Comparison of ENCODE assay signal across 8 mouse cellular contexts in the genomic region with DNA sequence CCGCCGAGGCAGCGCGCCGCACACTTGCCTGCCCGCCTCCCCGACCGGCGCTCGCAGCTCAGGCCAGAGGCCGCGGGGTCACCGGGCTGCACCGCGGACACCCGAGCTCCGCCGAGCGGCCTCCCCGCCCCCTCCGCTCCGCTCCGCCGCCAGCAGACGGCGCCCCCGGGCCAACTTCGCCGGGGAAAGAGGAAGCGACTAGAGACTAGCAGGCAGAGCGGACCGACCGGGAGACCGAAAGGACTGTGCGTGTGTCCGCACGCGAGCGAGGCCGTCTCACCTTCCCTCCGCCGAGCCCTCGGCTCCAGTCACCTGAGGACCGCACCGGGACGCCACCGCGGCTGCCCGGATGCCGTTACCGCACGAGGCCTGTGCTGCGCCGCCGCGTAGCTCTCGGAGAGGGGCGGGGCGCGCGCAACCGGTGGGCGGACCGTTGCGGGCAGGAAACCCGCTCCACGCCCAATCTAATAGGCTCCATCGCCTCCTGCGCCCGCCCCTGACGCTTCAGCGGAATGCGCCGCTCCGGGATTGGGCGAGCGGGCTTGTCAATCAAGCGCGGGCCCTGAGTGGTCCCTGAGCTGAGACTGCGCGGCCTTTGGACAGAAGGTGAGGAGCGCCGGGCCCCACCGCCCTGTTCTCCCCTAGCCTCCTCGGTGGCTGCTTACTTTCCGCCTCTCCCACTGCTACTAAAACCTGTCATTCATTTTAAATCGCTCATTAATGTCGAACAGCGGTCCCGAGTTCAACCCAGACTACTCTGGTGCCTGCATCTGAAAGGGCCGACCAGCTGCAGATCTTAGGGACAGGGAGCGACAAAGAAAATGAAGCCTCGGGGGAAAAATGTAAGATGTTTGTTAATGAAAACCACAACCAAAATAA. TPM values are rescaled to one million over a fixed set of nuclear protein-coding genes. Genes with fewer than 3 reads are reported as not detected.
DNase-seq lines count a peak whose midpoint lies in the region; ATAC-seq and TF ChIP-seq lines count a peak whose summit lies in the region.

A gene (minus strand): TSS at position 420 of the 879 bp plus-strand sequence.

- H3K4me1 ChIP-seq in hindbrain, embryonic 13.5 days (replicated peaks): peaks cover 25% of the 10 kb centered on the region

- H3K27ac ChIP-seq in hindbrain, embryonic 13.5 days: peak within 1 kb of the TSS; percentile 93

- H3K4me2 ChIP-seq in hindbrain, embryonic 13.5 days: peak within 1 kb of the TSS; percentile 77

- in situ Hi-C loops in Patski (cut with MboI; ENCODE audit: low pct_unique_long_range_greater_than_20kb): loop anchor here (5.0 kb wide), 2 partner anchors 94 to 96 kb away; no protein-coding TSS in a partner anchor

- H3K9ac ChIP-seq in hindbrain, embryonic 13.5 days: peak within 1 kb of the TSS; percentile 94

- CTCF ChIA-PET in Patski (lab: Charles Lee): interaction anchor here (0.6 to 9.1 kb wide), 16 partner anchors 9 to 370 kb away, joined by 3 to 67 read pairs (median 4); no protein-coding TSS in a partner anchor

- peak; percentile 99 for TF ChIP-seq CTCF in Patski (IDR thresholded peaks at IDR 0.05)

- H3K4me3 ChIP-seq in hindbrain, embryonic 13.5 days: peak within 1 kb of the TSS; percentile 94

- POLR2A ChIA-PET in Patski (lab: Charles Lee): interaction anchor here (1.0 to 2.9 kb wide), 2 partner anchors 36 to 96 kb away, joined by 3 to 28 read pairs; no protein-coding TSS in a partner anchor

- H3K27me3 ChIP-seq in Patski: no peaks in the 10 kb centered on the region
- H3K27me3 ChIP-seq in hindbrain, embryonic 13.5 days: no peaks in the 10 kb centered on the region

- peak; percentile 100 for ATAC-seq in Patski
- peak; percentile 100 for ATAC-seq in hindbrain, embryonic 13.5 days (ENCODE audit: low FRiP score)

- H3K9me3 ChIP-seq in hindbrain, embryonic 13.5 days: no peaks in the 10 kb centered on the region

- DNase-seq in Patski (ENCODE audit: low read depth, low spot score): peak; percentile 67
- DNase-seq in cerebellum, postnatal 14 days: peak; percentile 99 to 100
- peak; percentile 98 to 99 for DNase-seq in frontal cortex, postnatal 14 days (ENCODE audit: low spot score in 2 of 2)
- peak; percentile 96 to 98 for DNase-seq in layer of hippocampus, postnatal 25 days (ENCODE audit: extremely low spot score in 1 of 2, low spot score in 1 of 2)
- DNase-seq in lung, postnatal 25 days (ENCODE audit: low spot score): peak; percentile 99
- peak; percentile 99 for DNase-seq in retina, embryonic 14.5 days (ENCODE audit: low spot score)
- DNase-seq in thymus, postnatal 4 days: peak; percentile 100

- peaks cover 18% of the 10 kb centered on the region for H3K36me3 ChIP-seq in hindbrain, embryonic 13.5 days

- 0% methylated on average over 86 of the region's 93 CpGs for WGBS in hindbrain, embryonic 13.5 days

RNA-seq across cellular contexts. Expression of the gene that starts here (rescaled TPM):
- 65.1 TPM for polyA plus RNA-seq in Patski (2021)
- polyA plus RNA-seq in hindbrain, embryonic 13.5 days (2015; fragmentation: Nextera tagmentation; extraction: Ambion mirVana): 64.3 and 66.5 TPM in 2 replicates
- total RNA-seq in layer of hippocampus, postnatal 25 days (2021): 10 to 100 TPM; 33.5 to 37.2 TPM

Comparison
In these comparisons a context has a peak if more than half of its experiments do, and no peak if none do; other contexts are left out.
1. Peak in every context shown above with its lines: DNase-seq, ATAC-seq, H3K4me3 ChIP-seq and H3K27ac ChIP-seq.